Mouse (Mus musculus) myocyte (in vitro differentiated cells): ENCODE results near the gene Slc9a5. TPM values are rescaled to one million over a fixed set of nuclear protein-coding genes. Genes with fewer than 3 reads are reported as not detected.

ENCODE experiments used
- H3K27me3 ChIP-seq: one replicate; pipeline ENCODE4 v1.6.1; 2011; ENCODE audit not compliant: control insufficient read depth, insufficient read depth, insufficient read length
- H3K36me3 ChIP-seq: one replicate; pipeline ENCODE4 v1.6.1; 2011; ENCODE audit not compliant: control insufficient read depth, insufficient read depth
- H3K4me2 ChIP-seq: one replicate; pipeline ENCODE4 v1.6.1; 2011; ENCODE audit warnings: low read depth, control low read depth
- H3K4me3 ChIP-seq: one replicate; pipeline ENCODE4 v1.5.1; 2011; ENCODE audit warnings: mild to moderate bottlenecking, control low read depth, moderate library complexity
- H3K79me2 ChIP-seq: one replicate; pipeline ENCODE4 v1.6.1; 2011; ENCODE audit not compliant: control insufficient read depth, insufficient read depth
- H3ac ChIP-seq: one replicate; pipeline ENCODE4 v1.6.1; 2011; ENCODE audit not compliant: control insufficient read depth, insufficient read length
- CEBPB ChIP-seq: IDR thresholded peaks from 2 replicates; pipeline ENCODE4 v1.6.1; 2011; ENCODE audit warnings: mild to moderate bottlenecking, moderate library complexity; ENCODE audit not compliant: poor library complexity, insufficient read depth, severe bottlenecking
- E2F4 ChIP-seq: IDR thresholded peaks from one replicate; pipeline ENCODE4 v1.6.1; 2011; ENCODE audit warnings: mild to moderate bottlenecking, control low read depth, moderate library complexity; ENCODE audit not compliant: insufficient read depth
- MAX ChIP-seq: IDR thresholded peaks from one replicate; pipeline ENCODE4 v1.6.1; 2011; ENCODE audit warnings: low read depth, mild to moderate bottlenecking, control low read depth
- MYOD1 ChIP-seq, 3 experiments: IDR thresholded peaks; one replicate each; pipeline ENCODE4 v1.6.1; 2011; ENCODE audit warnings: control low read depth in 2 of 3, low read depth in 2 of 3, mild to moderate bottlenecking in 2 of 3, moderate library complexity in 1 of 3; ENCODE audit not compliant: insufficient read length in 2 of 3, control insufficient read depth in 1 of 3
- MYOG ChIP-seq, 3 experiments: IDR thresholded peaks; one replicate each; pipeline ENCODE4 v1.6.1; 2011; ENCODE audit warnings: control low read depth in 2 of 3, low read depth in 2 of 3, mild to moderate bottlenecking in 2 of 3; ENCODE audit not compliant: insufficient read length in 2 of 3, control insufficient read depth in 1 of 3, insufficient read depth in 1 of 3
- POLR2A ChIP-seq: IDR thresholded peaks from one replicate; pipeline ENCODE4 v1.6.1; 2011; ENCODE audit warnings: low read depth, mild to moderate bottlenecking, control low read depth, moderate library complexity; ENCODE audit not compliant: insufficient read length
- POLR2AphosphoS2 ChIP-seq: IDR thresholded peaks from one replicate; pipeline ENCODE4 v1.6.1; 2011; ENCODE audit warnings: low read depth, control low read depth; ENCODE audit not compliant: insufficient read length
- REST ChIP-seq: IDR thresholded peaks from one replicate; pipeline ENCODE4 v1.6.1; 2011; ENCODE audit warnings: mild to moderate bottlenecking, control low read depth, moderate library complexity; ENCODE audit not compliant: insufficient read depth, insufficient read length
- SRF ChIP-seq: IDR thresholded peaks from one replicate; pipeline ENCODE4 v1.6.1; 2011; ENCODE audit warnings: low read depth; ENCODE audit not compliant: control insufficient read depth, insufficient read length
- TCF12 ChIP-seq: IDR thresholded peaks from one replicate; pipeline ENCODE4 v1.6.1; 2011; ENCODE audit warnings: mild to moderate bottlenecking, control low read depth; ENCODE audit not compliant: poor library complexity, insufficient read depth, severe bottlenecking
- TCF3 ChIP-seq: IDR thresholded peaks from one replicate; pipeline ENCODE4 v1.6.1; 2011; ENCODE audit warnings: low read depth, control low read depth; ENCODE audit not compliant: insufficient read length
- USF1 ChIP-seq: IDR thresholded peaks from one replicate; pipeline ENCODE4 v1.6.1; 2011; ENCODE audit warnings: low read depth, mild to moderate bottlenecking, control low read depth, moderate library complexity
- polyA plus RNA-seq: library from polyadenylated mRNA; unstranded; fragments of >200 nt; fragmentation: generic; extraction: Trizol; gene quantifications from one replicate; pipeline ENCODE4 v1.2.1, GENCODE M21; 2012; ENCODE audit warnings: missing spikeins

The Slc9a5 gene
- polyA plus RNA-seq, 1 experiment, result 6.2 TPM

DNA sequence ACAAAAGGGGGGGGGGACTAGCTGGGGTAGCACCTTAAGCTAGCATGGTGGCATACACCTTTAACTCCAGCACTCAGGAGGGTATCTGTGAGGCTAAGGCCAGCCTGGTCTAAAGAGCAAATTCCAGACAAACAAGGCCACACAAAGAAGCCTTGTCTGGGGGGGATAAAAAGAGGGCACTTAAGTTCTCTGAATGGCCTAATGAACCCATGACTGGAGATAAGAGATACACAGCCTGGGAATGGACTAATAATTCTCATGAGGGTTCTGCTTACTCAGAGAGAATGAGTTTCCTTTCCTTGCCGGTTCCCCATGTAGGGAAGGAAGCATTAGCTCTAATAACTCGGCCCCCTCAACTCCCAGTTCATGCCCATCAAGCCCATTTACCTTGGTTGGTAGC lies 16.1 kb upstream of the Slc9a5 start:
- Histone ChIP-seq H3K79me2 (peaks cover 8% of the 10 kb centered on the region), H3ac (no peak overlapping the region), H3K36me3 (peaks cover 52% of the 10 kb centered on the region), H3K27me3 (no peaks in the 10 kb centered on the region), H3K4me2 (no peak overlapping the region), H3K4me3 (no peak overlapping the region)
- TF ChIP-seq SRF (no peak), E2F4 (no peak), MYOD1 (IDR thresholded peaks at IDR 0.05; ENCODE audit: control insufficient read depth in 1 of 3, insufficient read length in 2 of 3, low read depth in 2 of 3) (no peak), MYOG (IDR thresholded peaks at IDR 0.05; ENCODE audit: control insufficient read depth in 1 of 3, insufficient read depth in 1 of 3, insufficient read length in 2 of 3, low read depth in 2 of 3) (no peak), MAX (no peak), POLR2A (no peak), REST (no peak), TCF3 (no peak), CEBPB (no peak), TCF12 (no peak), POLR2AphosphoS2 (no peak), USF1 (no peak)

DNA sequence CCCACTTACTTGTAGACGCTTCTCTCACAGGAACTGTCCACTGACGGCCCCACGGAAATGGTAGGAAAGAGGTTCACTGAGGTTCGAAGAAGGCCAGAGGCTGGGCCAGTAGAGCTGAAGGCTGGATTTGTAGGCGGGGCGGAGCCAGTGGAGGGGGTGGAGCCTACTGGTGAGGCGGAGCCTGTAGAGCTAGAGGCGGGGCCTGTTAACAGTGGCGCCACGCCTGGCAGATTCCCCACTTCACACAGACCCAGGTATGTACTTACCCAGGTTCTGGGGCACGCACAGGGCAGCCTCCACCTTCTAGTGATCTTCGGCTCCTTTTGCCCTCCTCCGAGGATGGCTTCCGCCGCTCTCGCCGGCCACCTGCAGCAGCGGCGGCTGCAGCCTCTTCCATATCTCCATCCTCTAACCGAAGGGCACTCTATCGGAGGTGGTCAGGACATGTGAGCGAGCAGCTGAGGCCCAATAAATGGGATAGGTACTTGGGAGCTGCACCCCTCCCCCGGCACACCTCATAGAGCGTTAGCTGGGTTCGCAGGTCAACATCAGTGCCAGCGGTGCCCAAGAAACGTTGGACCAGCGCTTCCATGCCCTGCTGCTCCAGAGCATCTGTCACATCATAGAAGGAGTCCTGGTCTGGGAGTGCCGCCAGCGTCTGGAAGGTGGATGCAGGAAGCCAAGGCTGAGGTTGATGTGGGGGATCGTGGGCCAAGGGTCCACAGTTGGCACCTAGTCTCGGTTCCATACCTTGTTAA lies 12.1 kb upstream of the Slc9a5 start:
- Histone ChIP-seq H3K4me3 (no peak overlapping the region), H3K4me2 (no peak overlapping the region), H3ac (no peak overlapping the region), H3K27me3 (no peaks in the 10 kb centered on the region), H3K36me3 (peaks cover 48% of the 10 kb centered on the region), H3K79me2 (peaks cover 17% of the 10 kb centered on the region)
- TF ChIP-seq POLR2AphosphoS2 (peak; percentile 52), CEBPB (no peak)

DNA sequence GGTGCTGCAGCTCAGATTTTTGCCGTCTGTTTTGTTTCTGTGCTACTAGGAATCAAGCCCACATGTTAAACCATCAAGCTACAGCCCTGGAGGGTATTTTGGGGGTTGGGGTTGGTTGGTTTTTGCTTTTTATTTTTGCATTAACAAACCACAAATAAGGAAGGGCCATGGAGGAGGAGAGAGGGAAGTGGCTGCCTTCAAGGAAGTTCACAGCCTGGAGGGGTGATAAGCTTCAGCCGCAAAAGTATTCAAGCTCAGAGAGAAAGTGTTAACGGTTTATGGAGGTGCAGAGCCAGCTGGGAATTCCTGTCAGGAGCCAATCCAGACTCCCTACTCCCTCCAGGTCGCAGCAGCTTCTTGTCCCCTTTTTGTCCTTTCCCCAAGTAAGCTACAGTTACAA lies 9.7 kb upstream of the Slc9a5 start:
- Histone ChIP-seq H3K79me2 (peaks cover 41% of the 10 kb centered on the region), H3K36me3 (peaks cover 45% of the 10 kb centered on the region), H3ac (no peak overlapping the region), H3K4me2 (no peak overlapping the region), H3K4me3 (no peak overlapping the region), H3K27me3 (no peaks in the 10 kb centered on the region)
- TF ChIP-seq REST (no peak), MYOD1 (IDR thresholded peaks at IDR 0.05; ENCODE audit: control insufficient read depth in 1 of 3, insufficient read length in 2 of 3, low read depth in 2 of 3) (no peak), SRF (no peak)

DNA sequence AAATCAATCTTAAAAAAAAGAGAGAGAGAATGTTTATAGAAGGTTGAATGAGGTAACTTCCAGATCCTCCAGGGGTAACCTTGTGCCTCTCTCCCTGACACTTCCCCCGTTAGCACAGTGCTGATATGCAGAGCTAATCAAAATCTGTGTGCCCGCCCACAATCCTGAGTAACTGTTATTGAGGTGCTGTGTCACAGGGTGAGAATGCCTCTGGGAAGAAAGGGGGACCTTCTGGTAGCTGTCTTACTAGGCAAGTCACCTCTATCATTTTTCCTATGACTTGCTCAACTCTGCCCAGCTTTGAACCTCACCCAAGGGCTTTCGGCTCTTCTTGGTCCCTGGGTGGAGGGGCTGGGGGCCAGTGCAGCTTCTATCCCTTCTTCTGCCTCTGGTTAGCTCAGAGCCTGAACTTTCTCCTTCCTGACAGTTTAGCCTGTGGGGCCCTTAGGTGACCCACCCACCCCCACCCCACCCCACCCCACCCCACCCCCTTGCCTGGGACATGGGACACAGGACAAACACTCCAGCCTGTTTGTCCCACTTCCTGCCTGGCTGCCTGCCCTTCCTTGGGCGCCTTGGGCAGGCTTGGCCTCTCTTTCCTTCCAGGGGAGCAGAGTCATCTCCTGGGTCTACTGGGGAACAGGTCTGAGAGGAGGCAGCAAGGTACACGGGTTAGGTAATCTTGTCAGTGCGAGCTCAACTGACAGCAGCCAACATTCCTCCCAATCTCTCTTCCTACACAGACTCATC lies 8.6 kb upstream of the Slc9a5 start:
- peaks cover 50% of the 10 kb centered on the region for H3K79me2 ChIP-seq
- no peak overlapping the region for H3K4me3 ChIP-seq
- H3ac ChIP-seq, result no peak overlapping the region
- no peak overlapping the region for H3K4me2 ChIP-seq
- H3K36me3 ChIP-seq, result peaks cover 40% of the 10 kb centered on the region
- no peaks in the 10 kb centered on the region for H3K27me3 ChIP-seq
- TF ChIP-seq TCF12, result no peak
- no peak for TF ChIP-seq TCF3
- TF ChIP-seq MAX, result no peak
- no peak for TF ChIP-seq SRF
- TF ChIP-seq POLR2A, result no peak
- TF ChIP-seq POLR2AphosphoS2, result no peak
- no peak for TF ChIP-seq E2F4
- TF ChIP-seq MYOG (IDR thresholded peaks at IDR 0.05; ENCODE audit: control insufficient read depth in 1 of 3, insufficient read depth in 1 of 3, insufficient read length in 2 of 3, low read depth in 2 of 3), result no peak
- no peak for TF ChIP-seq USF1
- no peak for TF ChIP-seq CEBPB
- no peak for TF ChIP-seq REST

DNA sequence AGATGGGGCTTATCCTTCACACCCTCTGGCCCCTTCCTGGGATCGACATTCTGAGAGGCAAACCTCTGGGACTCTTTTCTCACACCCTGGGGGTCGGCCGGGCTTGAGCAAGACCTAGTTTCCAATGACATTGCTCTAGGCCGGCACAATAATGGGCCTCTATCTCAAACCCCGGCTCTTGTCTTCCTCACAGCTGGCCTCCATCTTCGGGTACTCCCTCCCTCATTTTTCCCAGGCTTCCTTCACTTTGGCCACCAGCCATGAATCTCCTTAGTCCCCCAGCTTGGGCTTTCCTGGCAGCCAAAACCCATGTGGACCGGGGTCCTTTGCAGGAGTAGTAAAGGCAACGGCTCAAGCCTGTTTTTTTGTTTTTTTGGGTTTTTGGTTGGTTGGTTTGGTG lies 7.2 kb upstream of the Slc9a5 start:
- no peak for TF ChIP-seq USF1
- TF ChIP-seq SRF, result no peak
- no peak for TF ChIP-seq CEBPB
- TF ChIP-seq POLR2A, result no peak
- no peak for TF ChIP-seq TCF3
- no peak for TF ChIP-seq MYOD1 (IDR thresholded peaks at IDR 0.05; ENCODE audit: control insufficient read depth in 1 of 3, insufficient read length in 2 of 3, low read depth in 2 of 3)
- TF ChIP-seq POLR2AphosphoS2, result no peak
- no peak for TF ChIP-seq TCF12
- no peak for TF ChIP-seq REST
- TF ChIP-seq MYOG (IDR thresholded peaks at IDR 0.05; ENCODE audit: control insufficient read depth in 1 of 3, insufficient read depth in 1 of 3, insufficient read length in 2 of 3, low read depth in 2 of 3), result no peak
- TF ChIP-seq E2F4, result no peak
- no peak for TF ChIP-seq MAX

More for the DNA sequence above, 7.2 kb upstream of the Slc9a5 start:
- H3K4me3 ChIP-seq, result no peak overlapping the region
- peaks cover 31% of the 10 kb centered on the region for H3K36me3 ChIP-seq
- no peak overlapping the region for H3ac ChIP-seq
- H3K4me2 ChIP-seq, result no peak overlapping the region
- H3K27me3 ChIP-seq, result no peaks in the 10 kb centered on the region
- H3K79me2 ChIP-seq, result peaks cover 55% of the 10 kb centered on the region
